Comparison of ENCODE assay signal across 23 mouse cellular contexts in genomic region chr11:29395135-29395746, GRCm38 (mm10).
"Had no signal": no experiment of that assay in that cellular context is flagged by ENCODE, and none has a peak within 500 bp of the region (broad histone marks: within the 10 kb centered on the region; RNA-seq: fewer than 3 reads in every experiment).

No protein-coding gene starts in this region.

- H3K9me3 ChIP-seq: embryonic facial prominence, embryonic 10.5 days; embryonic facial prominence, embryonic 12.5 days; embryonic facial prominence, embryonic 13.5 days; embryonic facial prominence, embryonic 15.5 days; forebrain, embryonic 10.5 days; forebrain, embryonic 12.5 days; forebrain, embryonic 13.5 days; forebrain, embryonic 15.5 days; heart, embryonic 10.5 days had no signal

- H3K4me3 ChIP-seq: embryonic facial prominence, embryonic 10.5 days; embryonic facial prominence, embryonic 12.5 days; embryonic facial prominence, embryonic 13.5 days; embryonic facial prominence, embryonic 15.5 days; erythroblast, embryonic 14.5 days; forebrain, embryonic 10.5 days; forebrain, embryonic 12.5 days; forebrain, embryonic 13.5 days; forebrain, embryonic 15.5 days; gastrocnemius, adult 2 months; heart, adult 2 months; heart, embryonic 10.5 days had no signal

- H3K27me3 ChIP-seq: embryonic facial prominence, embryonic 12.5 days; embryonic facial prominence, embryonic 13.5 days; embryonic facial prominence, embryonic 15.5 days; forebrain, embryonic 12.5 days; forebrain, embryonic 13.5 days; forebrain, embryonic 15.5 days had no signal

- H3K27ac ChIP-seq: embryonic facial prominence, embryonic 10.5 days; embryonic facial prominence, embryonic 12.5 days; embryonic facial prominence, embryonic 13.5 days; embryonic facial prominence, embryonic 15.5 days; forebrain, embryonic 10.5 days; forebrain, embryonic 12.5 days; forebrain, embryonic 13.5 days; forebrain, embryonic 15.5 days; gastrocnemius, adult 2 months; heart, adult 2 months; heart, embryonic 10.5 days had no signal

- H3K9ac ChIP-seq: embryonic facial prominence, embryonic 12.5 days; embryonic facial prominence, embryonic 13.5 days; embryonic facial prominence, embryonic 15.5 days; forebrain, embryonic 12.5 days; forebrain, embryonic 13.5 days; forebrain, embryonic 15.5 days; forebrain, postnatal 0 days had no signal

- H3K36me3 ChIP-seq: embryonic facial prominence, embryonic 12.5 days; embryonic facial prominence, embryonic 13.5 days; embryonic facial prominence, embryonic 15.5 days; forebrain, embryonic 12.5 days; forebrain, embryonic 15.5 days had no signal

- DNase-seq: cerebellum, postnatal 14 days; cerebellum, postnatal 25 days; cerebellum, postnatal 36 days; embryo, embryonic 11 days; forebrain, postnatal 0 days; gastrocnemius, adult 2 months; gastrocnemius, postnatal 10 days; gastrocnemius, postnatal 14 days; gastrocnemius, postnatal 25 days; gastrocnemius, postnatal 36 days; heart, adult 11 months; heart, adult 18-20 months; heart, adult 2 months had no signal

- H3K4me1 ChIP-seq: embryonic facial prominence, embryonic 10.5 days; embryonic facial prominence, embryonic 12.5 days; embryonic facial prominence, embryonic 13.5 days; embryonic facial prominence, embryonic 15.5 days; forebrain, embryonic 10.5 days; forebrain, embryonic 12.5 days; forebrain, embryonic 13.5 days; forebrain, embryonic 15.5 days had no signal
